Mouse (Mus musculus): ENCODE measurements around the gene Cfap77.
"Not testable (repeated sequence)": the region's sequence is repeated elsewhere in the genome, so short reads cannot be mapped to it uniquely, and the experiment has no call there.

Cfap77 gene

GRCm38 (mm10) chr2:29054991-29055390 lies at the start of gene Cfap77:
Gene Cfap77, minus strand, starts transcription at chr2:29055066.
- DNase-seq: no peak

GRCm38 (mm10) chr2:29102416-29103377 lies 47.8 kb upstream of the Cfap77 start:
- DNase-seq: not testable (repeated sequence)

GRCm38 (mm10) chr2:29100822-29101534 lies 46.1 kb upstream of the Cfap77 start:
- no peak for DNase-seq

GRCm38 (mm10) chr2:29099646-29100045 lies 44.8 kb upstream of the Cfap77 start:
- no peak for DNase-seq

- DNase-seq: no peak
Observed at GRCm38 (mm10) chr2:29098786-29099185, 43.9 kb upstream of the Cfap77 start.

- DNase-seq: not testable (repeated sequence)
Observed at GRCm38 (mm10) chr2:29097955-29098354, 43.1 kb upstream of the Cfap77 start.

- DNase-seq: no peak
Observed at GRCm38 (mm10) chr2:29097465-29097864, 42.6 kb upstream of the Cfap77 start.

GRCm38 (mm10) chr2:29096751-29097150 lies 41.9 kb upstream of the Cfap77 start:
- no peak for DNase-seq

GRCm38 (mm10) chr2:29095674-29096073 lies 40.8 kb upstream of the Cfap77 start:
- DNase-seq: no peak

GRCm38 (mm10) chr2:29089276-29089675 lies 34.4 kb upstream of the Cfap77 start:
- DNase-seq: not testable (repeated sequence)

GRCm38 (mm10) chr2:29086026-29086425 lies 31.2 kb upstream of the Cfap77 start:
- no peak for DNase-seq

- no peak for DNase-seq
Observed at GRCm38 (mm10) chr2:29081965-29082364, 27.1 kb upstream of the Cfap77 start.

GRCm38 (mm10) chr2:29076226-29076625 lies 21.4 kb upstream of the Cfap77 start:
- no peak for DNase-seq

- no peak for DNase-seq
Observed at GRCm38 (mm10) chr2:29075331-29076070, 20.6 kb upstream of the Cfap77 start.

- no peak for DNase-seq
Observed at GRCm38 (mm10) chr2:29074676-29075075, 19.8 kb upstream of the Cfap77 start.

- no peak for DNase-seq
Observed at GRCm38 (mm10) chr2:29066410-29066809, 11.5 kb upstream of the Cfap77 start.

GRCm38 (mm10) chr2:29065796-29066195 lies 10.9 kb upstream of the Cfap77 start:
- no peak for DNase-seq

GRCm38 (mm10) chr2:29060135-29060597 lies 5.3 kb upstream of the Cfap77 start, which contains the start of gene Ttf1:
Gene Ttf1, plus strand, starts transcription at chr2:29060262.
- DNase-seq: peak; percentile 94

- DNase-seq: no peak
Observed at GRCm38 (mm10) chr2:29054545-29054935, 326 bp downstream of the Cfap77 start.

GRCm38 (mm10) chr2:29053802-29054544 lies 893 bp downstream of the Cfap77 start:
- no peak for DNase-seq

GRCm38 (mm10) chr2:29052943-29053454 lies 1.9 kb downstream of the Cfap77 start:
- peak; percentile 39 for DNase-seq

GRCm38 (mm10) chr2:29051932-29052331 lies 2.9 kb downstream of the Cfap77 start:
- DNase-seq: no peak

Data from layer of hippocampus, adult 9-11 months (tissue).